Mouse (Mus musculus) kidney, embryonic 16.5 days (tissue): ENCODE measurements around the gene Nmnat2. TPM values are rescaled to one million over a fixed set of nuclear protein-coding genes. Genes with fewer than 3 reads are reported as not detected.

ENCODE experiments used
- ATAC-seq: fragments of 200-750 bp; cut with Nextera tagmentation; 2 replicates; pipeline ENCODE4 v1.8.0; 2017; ENCODE audit warnings: moderate TSS enrichment; ENCODE audit not compliant: low FRiP score, low TSS enrichment
- H3K27ac ChIP-seq: fragments of 300-500 bp; sonication (generic); 2 replicates; pipeline ENCODE4 v1.5.1; 2014; ENCODE audit warnings: low read length
- H3K27me3 ChIP-seq: fragments of 300-500 bp; sonication (generic); 2 replicates; pipeline ENCODE4 v1.6.1; 2014; ENCODE audit warnings: low read length, control low read depth, mixed read lengths; ENCODE audit not compliant: insufficient read depth
- H3K36me3 ChIP-seq: fragments of 300-500 bp; sonication (generic); 2 replicates; pipeline ENCODE4 v1.6.1; 2014; ENCODE audit warnings: low read length, control low read depth, mixed read lengths; ENCODE audit not compliant: insufficient read depth
- H3K4me1 ChIP-seq: fragments of 300-500 bp; sonication (generic); 2 replicates; pipeline ENCODE4 v1.6.1; 2014; ENCODE audit warnings: low read length, control low read depth, mixed read lengths; ENCODE audit not compliant: insufficient read depth
- H3K4me2 ChIP-seq: fragments of 300-500 bp; sonication (generic); replicated peaks from 2 replicates; pipeline ENCODE4 v1.6.1; 2014; ENCODE audit warnings: low read depth, low read length
- H3K4me3 ChIP-seq: fragments of 300-500 bp; sonication (generic); 2 replicates; pipeline ENCODE4 v1.5.1; 2014; ENCODE audit warnings: mild to moderate bottlenecking, low read length
- H3K9ac ChIP-seq: fragments of 300-500 bp; sonication (generic); replicated peaks from 2 replicates; pipeline ENCODE4 v1.6.1; 2014; ENCODE audit warnings: low read length
- H3K9me3 ChIP-seq: fragments of 300-500 bp; sonication (generic); 2 replicates; pipeline ENCODE4 v1.6.1; 2016; ENCODE audit warnings: low read length, control low read depth
- WGBS: fragments of 180-500 bp; shearing (Covaris S2); extraction: QIAGEN DNeasy Blood & Tissue Kit; methylation state at CpG from one replicate; pipeline ENCODE4 v1.1.7; 2014; 5-methylcytosine and 5-hydroxymethylcytosine counted together
- polyA plus RNA-seq: library from polyadenylated mRNA; unstranded; fragments of >200 nt; fragmentation: Nextera tagmentation; extraction: Ambion mirVana; gene quantifications from 2 replicates; pipeline ENCODE4 v1.2.1, GENCODE M21; 2015

Gene Nmnat2
- polyA plus RNA-seq, 1 experiment from 2014 or later, result 0.86 TPM

DNA sequence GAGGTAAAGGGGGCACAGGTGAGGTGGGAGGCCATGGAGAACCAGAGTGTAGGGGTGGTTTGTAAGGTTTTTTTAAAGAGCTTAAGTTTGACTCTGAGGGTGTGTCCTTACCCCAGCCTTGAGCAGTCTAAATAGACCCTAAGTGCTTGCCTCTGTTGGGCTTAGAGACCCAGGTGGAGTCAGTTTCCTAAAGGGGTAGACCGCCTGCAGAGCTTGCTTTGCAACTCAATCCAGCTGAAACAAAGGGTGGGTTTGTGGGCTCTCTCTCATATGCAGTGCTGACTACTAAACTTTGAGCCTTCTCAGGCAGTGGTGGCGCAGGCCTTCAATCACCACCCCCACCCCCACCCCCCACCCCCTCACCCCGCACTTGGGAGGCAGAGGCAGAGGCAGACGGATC is 11.8 kb upstream of the Nmnat2 start:
- H3K9ac ChIP-seq, result no peak overlapping the region
- no peak for ATAC-seq
- 49% methylated on average over 4 of the region's 4 CpGs for WGBS

GRCm38 (mm10) chr1:152954167-152954566 is 626 bp upstream of the Nmnat2 start:
- Histone ChIP-seq H3K4me1 (peaks cover 7% of the 10 kb centered on the region), H3K36me3 (no peaks in the 10 kb centered on the region), H3K4me3 (no peak overlapping the region), H3K4me2 (no peak overlapping the region), H3K27me3 (peaks cover 37% of the 10 kb centered on the region), H3K9ac (no peak overlapping the region), H3K27ac (no peak overlapping the region), H3K9me3 (no peaks in the 10 kb centered on the region)
- no peak for ATAC-seq
- WGBS, result 77% methylated on average over 5 of the region's 5 CpGs

More for the DNA sequence above, 11.8 kb upstream of the Nmnat2 start:
- Histone ChIP-seq H3K36me3 (no peaks in the 10 kb centered on the region), H3K9me3 (no peaks in the 10 kb centered on the region), H3K4me3 (no peak overlapping the region), H3K27ac (no peak overlapping the region), H3K4me1 (no peaks in the 10 kb centered on the region), H3K4me2 (no peak overlapping the region), H3K27me3 (no peaks in the 10 kb centered on the region)

DNA sequence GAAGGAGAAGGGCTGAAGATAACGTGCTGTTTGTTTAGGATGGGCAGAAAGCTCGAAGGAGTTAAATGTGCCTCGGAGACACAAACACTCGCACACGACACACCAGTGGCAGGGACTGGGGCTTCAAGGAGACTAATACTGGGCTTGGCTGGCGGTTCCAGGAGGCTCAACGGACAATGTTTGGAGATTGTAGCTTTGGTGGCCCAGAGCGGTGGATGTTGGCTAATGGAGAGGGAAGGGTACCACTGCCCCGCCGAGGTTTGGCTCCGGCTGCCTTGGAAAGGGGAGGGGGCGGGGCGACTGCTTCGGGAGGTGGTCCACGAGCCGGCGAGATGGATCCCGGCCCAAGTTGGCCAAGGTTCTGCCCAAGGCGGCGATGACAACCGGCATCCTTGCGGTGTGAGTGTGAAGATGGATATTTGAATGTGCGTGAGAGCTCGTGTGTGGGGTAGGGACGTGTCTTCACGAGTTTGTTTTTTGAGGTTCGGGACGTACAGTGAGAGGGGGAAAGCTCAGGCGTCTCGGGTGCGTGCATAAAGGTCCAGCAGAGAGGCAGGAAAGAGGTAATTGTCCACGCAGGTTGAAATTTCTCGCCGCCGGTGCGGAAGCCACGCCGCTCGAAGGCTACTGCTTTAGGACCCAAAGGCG is 895 bp downstream of the Nmnat2 start:
- 1% methylated on average over 40 of the region's 40 CpGs for WGBS
- Histone ChIP-seq H3K4me2 (peak overlapping the region; percentile 68), H3K9ac (no peak overlapping the region), H3K9me3 (no peaks in the 10 kb centered on the region), H3K4me3 (peak overlapping the region; percentile 38), H3K27me3 (peaks cover 37% of the 10 kb centered on the region), H3K27ac (no peak overlapping the region), H3K4me1 (peaks cover 7% of the 10 kb centered on the region), H3K36me3 (no peaks in the 10 kb centered on the region)
- ATAC-seq, result peak; percentile 42; the same call in 1 of the 2 replicates

DNA sequence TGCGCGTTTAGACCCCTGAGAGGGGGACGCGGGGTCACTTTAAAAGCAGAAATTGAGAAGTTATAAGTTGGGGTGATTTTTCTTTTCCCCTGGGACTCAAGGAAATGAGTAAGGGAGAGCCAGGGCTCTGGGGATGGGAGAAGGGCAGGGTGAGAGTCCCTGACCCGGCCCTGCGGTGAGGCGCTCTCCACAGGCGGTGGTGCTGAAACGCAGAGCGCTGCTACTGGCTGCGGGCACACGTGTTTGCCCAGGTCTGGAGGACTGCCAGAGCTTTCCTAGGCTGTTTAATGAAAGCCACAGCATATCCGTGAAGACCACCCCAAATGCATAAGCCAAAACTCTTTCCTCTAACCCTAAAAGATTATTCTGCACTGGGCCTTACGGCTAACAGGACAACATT is 1.4 kb downstream of the Nmnat2 start:
- 5% methylated on average over 14 of the region's 14 CpGs for WGBS
- Histone ChIP-seq H3K4me1 (peaks cover 7% of the 10 kb centered on the region), H3K4me2 (peak overlapping the region; percentile 68), H3K9ac (no peak overlapping the region), H3K36me3 (no peaks in the 10 kb centered on the region), H3K27ac (no peak overlapping the region), H3K27me3 (peaks cover 37% of the 10 kb centered on the region), H3K4me3 (peak overlapping the region; percentile 38), H3K9me3 (no peaks in the 10 kb centered on the region)
- ATAC-seq, result peak; percentile 80

DNA sequence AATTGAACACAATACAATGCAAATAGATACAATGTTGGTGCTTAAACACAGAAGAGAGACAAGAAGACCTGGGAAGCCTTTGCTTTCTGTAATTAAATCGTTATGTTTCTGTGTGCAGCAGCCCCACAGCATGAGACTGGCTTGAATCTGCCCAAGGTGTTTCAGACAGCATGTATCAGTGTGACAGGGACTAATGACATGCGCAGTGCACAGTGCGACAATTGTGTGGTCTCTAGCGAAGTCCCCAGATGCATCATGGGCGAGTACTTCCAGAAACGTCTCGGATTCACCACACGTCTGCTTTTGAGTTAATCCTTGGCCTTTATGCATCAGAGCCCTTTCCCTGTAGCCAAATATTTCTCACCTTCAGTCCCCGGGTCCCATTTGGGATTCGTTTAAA is 9.6 kb downstream of the Nmnat2 start:
- H3K27me3 ChIP-seq, result no peaks in the 10 kb centered on the region
- ATAC-seq, result no peak
- WGBS, result 82% methylated on average over 10 of the region's 10 CpGs

DNA sequence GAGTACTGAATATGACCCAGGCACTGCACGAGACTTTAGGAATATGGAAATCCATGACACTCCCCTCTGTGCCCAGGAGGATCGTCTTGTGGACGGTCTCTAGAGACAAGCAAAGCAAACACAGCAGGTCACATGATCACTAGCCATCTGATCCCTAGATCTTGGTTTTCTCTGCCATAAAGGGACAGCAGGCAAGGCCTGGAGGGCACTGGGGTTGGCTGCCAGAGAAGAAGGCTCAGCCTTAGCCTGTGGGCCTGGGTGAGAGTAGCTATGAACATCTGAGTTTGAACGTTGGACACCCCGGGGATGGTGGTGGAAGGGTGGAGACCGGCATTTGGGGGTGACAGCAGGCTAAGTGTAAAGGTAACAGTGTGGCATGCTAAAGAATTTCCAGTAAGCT is 11.4 kb downstream of the Nmnat2 start:
- Histone ChIP-seq H3K9ac (no peak overlapping the region), H3K4me2 (no peak overlapping the region), H3K9me3 (no peaks in the 10 kb centered on the region), H3K4me1 (no peaks in the 10 kb centered on the region), H3K27ac (no peak overlapping the region), H3K27me3 (no peaks in the 10 kb centered on the region), H3K4me3 (no peak overlapping the region), H3K36me3 (no peaks in the 10 kb centered on the region)
- WGBS, result 56% methylated on average over 6 of the region's 6 CpGs
- ATAC-seq, result no peak

More for the DNA sequence above, 9.6 kb downstream of the Nmnat2 start:
- Histone ChIP-seq H3K4me2 (no peak overlapping the region), H3K36me3 (no peaks in the 10 kb centered on the region), H3K4me1 (no peaks in the 10 kb centered on the region), H3K4me3 (no peak overlapping the region), H3K9ac (no peak overlapping the region), H3K9me3 (no peaks in the 10 kb centered on the region), H3K27ac (no peak overlapping the region)

- WGBS, result 88% methylated on average over 2 of the region's 2 CpGs
- Histone ChIP-seq H3K4me3 (no peak overlapping the region), H3K9ac (no peak overlapping the region), H3K9me3 (no peaks in the 10 kb centered on the region), H3K36me3 (no peaks in the 10 kb centered on the region), H3K27me3 (no peaks in the 10 kb centered on the region), H3K4me1 (no peaks in the 10 kb centered on the region), H3K27ac (no peak overlapping the region), H3K4me2 (no peak overlapping the region)
- no peak for ATAC-seq
Measured at GRCm38 (mm10) chr1:152966686-152967085, 11.9 kb downstream of the Nmnat2 start.

DNA sequence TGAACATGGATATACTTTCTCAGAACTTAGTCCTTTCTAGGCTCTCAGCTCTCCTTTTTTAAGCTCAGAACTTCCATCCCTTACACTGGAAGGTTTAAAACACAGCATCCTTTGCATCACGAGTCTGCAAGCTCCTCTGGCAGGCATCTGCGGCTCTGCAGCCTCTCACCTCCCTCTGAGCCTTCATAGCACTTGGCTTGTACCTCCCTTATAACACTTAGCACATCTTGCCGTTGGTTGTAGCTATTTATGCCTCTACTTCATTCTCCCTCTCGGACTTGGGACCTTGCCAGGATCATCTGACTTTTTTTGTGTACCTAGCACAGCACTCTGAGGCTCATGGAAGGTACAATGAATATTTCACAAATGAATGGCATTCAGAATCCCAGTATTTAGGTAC is 14.3 kb downstream of the Nmnat2 start:
- no peak overlapping the region for H3K4me2 ChIP-seq
- H3K9me3 ChIP-seq, result no peaks in the 10 kb centered on the region
- H3K27ac ChIP-seq, result no peak overlapping the region
- no peaks in the 10 kb centered on the region for H3K4me1 ChIP-seq
- no peaks in the 10 kb centered on the region for H3K36me3 ChIP-seq
- no peak overlapping the region for H3K9ac ChIP-seq
- no peaks in the 10 kb centered on the region for H3K27me3 ChIP-seq
- 63% methylated on average over 4 of the region's 4 CpGs for WGBS
- no peak overlapping the region for H3K4me3 ChIP-seq
- ATAC-seq, result no peak

GRCm38 (mm10) chr1:152972957-152973356 is 18.2 kb downstream of the Nmnat2 start:
- H3K4me3 ChIP-seq, result no peak overlapping the region
- no peaks in the 10 kb centered on the region for H3K4me1 ChIP-seq
- no peak overlapping the region for H3K27ac ChIP-seq
- ATAC-seq, result no peak
- no peaks in the 10 kb centered on the region for H3K27me3 ChIP-seq
- H3K9me3 ChIP-seq, result no peaks in the 10 kb centered on the region
- H3K4me2 ChIP-seq, result no peak overlapping the region
- no peak overlapping the region for H3K9ac ChIP-seq
- 22% methylated on average over 4 of the region's 4 CpGs for WGBS
- no peaks in the 10 kb centered on the region for H3K36me3 ChIP-seq

- Histone ChIP-seq H3K27me3 (no peaks in the 10 kb centered on the region), H3K4me2 (no peak overlapping the region), H3K36me3 (no peaks in the 10 kb centered on the region), H3K4me1 (no peaks in the 10 kb centered on the region), H3K9me3 (no peaks in the 10 kb centered on the region), H3K27ac (no peak overlapping the region), H3K4me3 (no peak overlapping the region), H3K9ac (no peak overlapping the region)
- 23% methylated on average over 5 of the region's 5 CpGs for whole genome bisulfite sequencing
- no peak for ATAC-seq
Measured at GRCm38 (mm10) chr1:152973421-152973820, 18.6 kb downstream of the Nmnat2 start.
